ENCODE assay signal across 1 mouse cellular context in the genomic region with DNA sequence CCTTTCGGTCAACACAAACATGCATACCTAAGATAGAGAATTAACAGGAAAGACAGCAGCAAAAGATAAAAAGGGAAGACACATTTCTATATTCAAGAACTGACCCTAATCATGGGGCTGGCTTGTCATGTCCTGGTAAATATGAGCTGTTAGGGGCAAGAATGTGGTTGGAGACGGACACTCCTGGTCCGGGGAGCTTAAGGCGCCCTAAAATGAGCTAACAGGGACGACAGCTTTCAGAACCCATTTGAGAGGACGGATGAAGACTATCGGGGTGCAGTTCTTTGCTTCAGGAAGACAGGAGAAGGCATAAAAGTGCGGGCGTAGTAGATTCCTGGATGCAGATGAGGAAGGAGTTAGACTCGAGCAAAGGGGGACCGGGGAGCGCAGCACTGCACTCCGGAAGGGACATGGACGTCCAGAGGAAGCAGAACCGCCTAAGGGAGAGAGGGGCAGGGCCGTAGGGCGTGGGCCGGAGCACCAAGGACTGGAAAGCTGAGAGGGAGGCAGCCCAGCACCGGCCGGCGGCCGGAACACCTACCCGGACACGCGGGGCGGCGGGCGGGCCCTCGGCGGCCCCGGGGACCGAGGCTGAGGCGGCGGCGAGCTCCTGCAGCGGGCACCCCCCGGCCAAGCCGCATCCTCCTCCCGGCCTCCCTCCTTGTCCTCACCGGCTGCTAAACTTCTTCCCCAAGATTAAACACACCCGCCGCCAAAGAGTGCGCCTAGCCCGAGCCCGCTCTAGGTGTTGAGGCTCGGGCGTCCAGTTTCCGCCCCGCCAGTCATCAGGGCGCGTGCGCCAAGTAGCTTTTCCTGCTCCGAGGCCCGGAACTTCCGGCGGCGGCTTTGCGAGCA.
TF ChIP-seq lines count a peak whose summit lies in the region.

A gene (minus strand): TSS at position 805 of the 855 bp plus-strand sequence.

TF ChIP-seq in MEL, 35 proteins besides CTCF, POLR2A, EP300 and RAD21 (continued from another document):
- TF ChIP-seq TBP (IDR thresholded peaks at IDR 0.05; ENCODE audit: low read depth, low read length) (0 out of 2 replicates have a peak, but pooled peaks have one; percentile 34), MAX (IDR thresholded peaks at IDR 0.05; ENCODE audit: low read length) (no peak), SIN3A (IDR thresholded peaks at IDR 0.05; ENCODE audit: low read length) (peak; percentile 49), GATA1 (IDR thresholded peaks at IDR 0.05; ENCODE audit: low read depth, low read length) (no peak), UBTF (IDR thresholded peaks at IDR 0.05; ENCODE audit: borderline replicate concordance, insufficient read depth, low read depth, low read length) (no peak), TCF12 (IDR thresholded peaks at IDR 0.05; ENCODE audit: low read depth, low read length) (peak; percentile 19; the same call in 1 of the 2 replicates), CHD2 (IDR thresholded peaks at IDR 0.05; ENCODE audit: low read length) (no peak), NRF1 (IDR thresholded peaks at IDR 0.05; ENCODE audit: insufficient read depth, low read depth, low read length, poor library complexity, severe bottlenecking) (peak; percentile 76), ZNF384 (IDR thresholded peaks at IDR 0.05; ENCODE audit: low read depth, low read length) (no peak)
